Mouse (Mus musculus): Measurements from ENCODE around the gene Pga5.

Pga5 gene

DNA sequence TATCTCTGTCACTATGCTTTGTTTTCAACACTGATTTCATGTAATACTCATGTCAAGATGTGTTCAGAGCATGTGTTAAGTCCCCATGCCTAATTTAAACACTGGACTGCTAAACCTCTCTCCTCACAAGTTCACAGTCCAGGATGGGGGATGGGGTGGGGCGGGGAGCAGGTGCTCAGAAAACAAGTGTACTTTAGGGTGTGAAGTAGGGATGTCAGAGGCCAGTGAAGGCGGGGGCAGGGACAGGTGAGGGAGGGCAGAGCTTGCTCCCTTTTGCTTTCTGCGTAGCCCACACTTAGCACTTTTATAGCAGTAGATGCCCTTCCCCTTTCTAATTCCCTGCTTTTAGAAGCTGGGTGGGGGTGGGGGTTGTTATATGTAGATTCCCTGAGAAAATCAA, 12.8 kb downstream of the Pga5 start:
- no peaks in the 10 kb centered on the region for H3K27me3 ChIP-seq (ENCODE audit: control insufficient read depth, insufficient read depth, low read length, poor library complexity, severe bottlenecking)
- no peaks in the 10 kb centered on the region for H3K36me3 ChIP-seq (ENCODE audit: control insufficient read depth, insufficient read depth, low read length, poor library complexity, severe bottlenecking)
- DNase-seq (ENCODE audit: low read depth, low spot score) = no peak

DNA sequence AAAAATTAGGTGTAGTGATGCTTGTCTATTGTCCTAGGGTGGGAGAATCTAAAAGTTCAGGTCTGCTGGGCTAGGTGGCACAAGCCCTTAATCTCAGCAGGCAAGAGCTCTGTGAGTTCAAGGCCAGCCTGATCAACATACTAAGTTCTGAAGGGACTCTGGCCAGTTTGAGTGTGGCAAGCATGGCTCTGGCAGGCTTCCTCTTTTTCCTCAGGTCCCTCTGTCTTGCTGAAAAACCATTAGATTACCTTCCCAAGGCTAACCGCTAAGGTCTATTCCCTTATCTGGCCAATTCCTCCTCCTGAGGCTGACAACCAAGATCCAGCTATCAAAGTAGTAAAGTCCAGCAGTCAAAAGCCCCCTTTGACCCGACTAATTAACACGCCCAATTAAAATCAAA, 15.2 kb downstream of the Pga5 start:
- Histone ChIP-seq H3K27me3 (ENCODE audit: control insufficient read depth, insufficient read depth, low read length, poor library complexity, severe bottlenecking) (no peaks in the 10 kb centered on the region), H3K36me3 (ENCODE audit: control insufficient read depth, insufficient read depth, low read length, poor library complexity, severe bottlenecking) (no peaks in the 10 kb centered on the region)
- no peak for DNase-seq (ENCODE audit: low read depth, low spot score)

DNA sequence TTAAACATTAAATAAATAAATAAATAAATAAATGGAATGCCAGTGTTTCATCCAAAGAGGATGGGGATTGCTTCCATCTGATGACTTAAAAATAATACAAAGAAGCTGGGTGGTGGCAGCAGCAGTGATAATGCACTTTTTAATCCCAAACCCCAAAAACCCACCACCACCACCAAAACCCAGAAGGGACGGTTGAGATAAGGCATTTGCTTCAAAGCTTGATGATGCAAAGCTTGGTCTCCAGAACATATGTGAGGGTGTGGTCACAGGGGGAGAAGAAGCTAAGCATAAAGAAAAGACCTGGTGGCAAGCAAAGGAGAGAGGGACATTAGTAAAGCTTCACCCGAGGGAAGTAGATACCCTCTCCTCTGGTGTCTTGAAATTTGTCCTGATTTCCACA, 16.0 kb downstream of the Pga5 start:
- Histone ChIP-seq H3K36me3 (ENCODE audit: control insufficient read depth, insufficient read depth, low read length, poor library complexity, severe bottlenecking) (no peaks in the 10 kb centered on the region), H3K27me3 (ENCODE audit: control insufficient read depth, insufficient read depth, low read length, poor library complexity, severe bottlenecking) (no peaks in the 10 kb centered on the region)
- DNase-seq (ENCODE audit: low read depth, low spot score) = no peak

DNA sequence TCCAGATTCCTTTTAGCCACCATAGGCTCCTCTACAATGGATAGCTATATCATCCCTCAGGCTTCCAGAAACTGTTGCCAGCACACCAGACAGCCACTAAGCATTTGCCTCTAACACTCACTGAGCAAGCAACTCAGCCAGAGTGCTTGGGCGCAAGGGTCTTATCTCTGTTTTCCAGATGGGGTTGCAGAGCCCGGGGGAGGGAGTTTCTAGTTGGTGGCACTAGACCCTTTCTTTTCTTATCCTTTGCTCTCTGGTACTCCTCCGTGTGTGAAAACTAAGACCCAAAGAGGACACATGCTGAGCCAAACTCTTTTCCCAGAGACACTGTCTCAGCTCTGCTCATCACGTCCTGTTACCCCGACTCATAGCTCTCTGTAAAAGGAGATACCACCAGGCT, 16.5 kb downstream of the Pga5 start:
- no peaks in the 10 kb centered on the region for H3K27me3 ChIP-seq (ENCODE audit: control insufficient read depth, insufficient read depth, low read length, poor library complexity, severe bottlenecking)
- no peak for DNase-seq (ENCODE audit: low read depth, low spot score)
- no peaks in the 10 kb centered on the region for H3K36me3 ChIP-seq (ENCODE audit: control insufficient read depth, insufficient read depth, low read length, poor library complexity, severe bottlenecking)

DNA sequence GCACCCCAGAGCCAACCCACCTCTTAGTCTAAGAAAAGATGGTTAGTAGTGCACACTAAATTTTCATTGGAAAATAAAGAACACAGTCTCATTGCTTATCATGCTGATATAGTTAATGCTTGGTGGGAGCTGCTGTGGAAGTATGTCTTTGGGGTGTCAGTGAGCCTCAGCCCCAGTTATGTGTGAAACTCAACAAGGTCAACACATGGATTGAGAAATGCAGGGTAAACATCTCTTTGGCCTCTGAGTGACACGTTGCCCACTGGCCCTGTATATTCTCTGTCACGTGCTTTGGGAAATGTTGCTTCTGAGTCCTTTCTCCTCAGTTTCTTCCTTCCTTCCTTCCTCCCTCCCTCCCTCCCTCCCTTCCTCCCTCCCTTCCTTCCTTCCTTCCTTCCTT, 19.5 kb downstream of the Pga5 start:
- Histone ChIP-seq H3K27me3 (ENCODE audit: control insufficient read depth, insufficient read depth, low read length, poor library complexity, severe bottlenecking) (no peaks in the 10 kb centered on the region), H3K36me3 (ENCODE audit: control insufficient read depth, insufficient read depth, low read length, poor library complexity, severe bottlenecking) (no peaks in the 10 kb centered on the region)
- DNase-seq (ENCODE audit: low read depth, low spot score) = no peak

DNA sequence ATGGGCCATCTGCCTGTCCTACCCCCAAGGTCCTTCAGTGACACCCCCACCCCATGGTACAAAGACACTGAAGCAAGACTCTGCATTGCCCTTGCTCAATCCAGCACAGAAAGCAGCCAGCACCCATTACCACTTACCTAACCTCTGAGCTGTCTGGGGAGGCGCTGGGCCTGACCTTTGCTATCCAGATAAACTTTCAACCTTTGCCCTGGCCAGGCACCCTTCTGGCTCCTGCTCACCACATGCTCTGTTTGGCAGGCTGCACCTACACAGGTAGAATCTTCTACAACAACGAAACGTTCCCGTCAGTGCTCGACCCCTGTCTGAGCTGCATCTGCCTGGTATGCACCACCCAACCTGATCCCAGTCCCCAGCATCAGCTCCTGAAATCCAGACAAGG, 20.1 kb downstream of the Pga5 start:
- Histone ChIP-seq H3K36me3 (ENCODE audit: control insufficient read depth, insufficient read depth, low read length, poor library complexity, severe bottlenecking) (no peaks in the 10 kb centered on the region), H3K27me3 (ENCODE audit: control insufficient read depth, insufficient read depth, low read length, poor library complexity, severe bottlenecking) (no peaks in the 10 kb centered on the region)
- no peak for DNase-seq (ENCODE audit: low read depth, low spot score)

DNA sequence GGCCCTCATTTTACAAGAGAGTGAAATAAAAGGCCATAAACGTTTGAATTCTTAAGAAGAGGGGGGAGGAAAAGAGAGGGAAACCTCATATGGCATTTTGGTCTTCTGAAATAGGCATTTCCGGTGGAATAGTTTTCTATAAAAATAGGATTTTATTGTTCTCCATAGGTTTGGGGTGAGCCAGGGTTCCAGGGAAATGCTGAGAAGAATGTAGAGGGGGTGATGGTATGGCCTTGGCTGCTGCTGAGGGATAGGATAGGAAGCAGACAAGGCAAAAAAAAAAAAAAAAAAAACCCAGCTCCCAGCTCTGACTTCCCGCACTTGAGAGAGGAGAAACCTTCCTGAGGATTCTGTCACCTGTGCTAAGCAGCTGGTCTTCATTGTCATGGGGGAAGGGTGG, 21.8 kb downstream of the Pga5 start:
- no peaks in the 10 kb centered on the region for H3K36me3 ChIP-seq (ENCODE audit: control insufficient read depth, insufficient read depth, low read length, poor library complexity, severe bottlenecking)
- DNase-seq (ENCODE audit: low read depth, low spot score) = no peak
- H3K27me3 ChIP-seq (ENCODE audit: control insufficient read depth, insufficient read depth, low read length, poor library complexity, severe bottlenecking) = no peaks in the 10 kb centered on the region

DNA sequence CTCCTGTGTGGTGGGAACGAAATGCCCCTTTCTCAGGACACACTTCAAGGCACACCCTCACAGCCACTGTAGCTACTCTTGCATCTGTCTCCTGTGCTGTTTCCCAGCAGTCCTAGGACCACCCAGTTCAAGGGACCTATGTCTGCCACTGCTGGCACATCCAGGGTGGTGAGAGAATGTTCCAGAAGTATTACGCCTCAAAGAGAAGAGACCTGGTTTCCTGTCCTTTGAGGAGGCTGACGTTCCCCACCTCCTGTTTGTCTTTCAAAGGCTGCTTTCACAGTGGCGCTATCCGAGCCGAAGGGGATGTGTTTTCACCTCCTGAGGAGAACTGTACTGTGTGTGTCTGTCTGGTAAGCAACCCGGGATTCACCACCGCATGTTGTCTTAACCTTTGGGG, 29.7 kb downstream of the Pga5 start:
- no peak for DNase-seq (ENCODE audit: low read depth, low spot score)
- Histone ChIP-seq H3K36me3 (ENCODE audit: control insufficient read depth, insufficient read depth, low read length, poor library complexity, severe bottlenecking) (no peaks in the 10 kb centered on the region), H3K27me3 (ENCODE audit: control insufficient read depth, insufficient read depth, low read length, poor library complexity, severe bottlenecking) (no peaks in the 10 kb centered on the region)

DNA sequence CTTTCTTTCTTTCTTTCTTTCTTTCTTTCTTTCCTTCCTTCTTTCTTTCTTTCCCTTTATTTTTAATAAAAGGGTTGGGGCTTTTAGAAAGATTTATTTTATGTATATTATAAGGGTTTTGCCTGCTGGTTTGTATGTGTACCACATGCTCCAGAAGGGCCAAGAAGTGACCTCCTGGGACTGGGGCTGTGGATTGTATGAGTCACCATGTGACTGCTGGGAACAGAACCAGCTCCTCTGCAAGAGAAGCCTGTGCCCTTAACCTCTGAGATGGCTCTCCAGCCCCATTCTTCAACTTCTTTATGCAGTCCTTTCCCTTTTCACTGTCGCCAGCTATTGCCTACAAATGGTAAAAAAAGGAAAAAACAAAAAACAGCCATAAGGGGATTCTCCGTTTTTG, 32.3 kb downstream of the Pga5 start:
- no peak for DNase-seq (ENCODE audit: low read depth, low spot score)
- Histone ChIP-seq H3K27me3 (ENCODE audit: control insufficient read depth, insufficient read depth, low read length, poor library complexity, severe bottlenecking) (no peaks in the 10 kb centered on the region; the same call in 1 of the 2 replicates), H3K36me3 (ENCODE audit: control insufficient read depth, insufficient read depth, low read length, poor library complexity, severe bottlenecking) (no peaks in the 10 kb centered on the region)

DNA sequence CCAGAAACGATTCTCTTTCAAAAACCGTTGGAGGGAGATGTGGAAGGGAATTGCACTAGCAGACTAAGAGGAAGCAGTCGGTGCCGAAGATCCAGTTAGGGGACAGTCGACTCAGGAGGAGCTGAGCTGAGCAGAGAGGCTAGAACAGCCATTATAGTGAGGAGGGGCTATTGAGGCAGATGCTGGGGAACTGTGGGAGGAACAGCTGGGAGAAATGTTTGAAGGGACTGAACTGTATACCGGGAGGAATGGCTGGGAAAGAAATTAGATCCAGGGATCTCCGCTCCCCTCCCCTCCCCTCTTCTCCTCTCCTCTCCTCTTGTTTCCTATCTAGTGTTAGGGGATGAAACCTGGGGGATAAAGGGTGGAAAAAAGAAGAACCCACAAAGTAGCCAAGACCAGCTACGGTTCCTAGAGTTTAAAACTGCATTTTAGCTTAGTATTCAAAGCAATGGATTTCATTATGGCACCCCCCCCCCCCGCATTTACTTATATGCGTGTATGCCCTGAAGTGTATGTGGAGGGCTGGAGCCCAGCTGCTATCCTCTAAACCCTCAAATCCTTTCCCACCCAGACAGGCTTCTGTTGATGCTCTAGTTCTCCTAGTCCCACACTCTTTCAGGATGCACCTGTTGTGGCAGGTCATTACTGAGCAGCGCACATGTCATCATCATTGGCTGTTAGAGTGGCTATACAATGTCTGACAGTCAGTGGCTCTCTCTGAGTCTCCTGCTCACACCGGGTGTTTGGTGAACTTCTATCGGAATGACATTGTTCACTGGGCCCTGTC, 37.1 kb downstream of the Pga5 start:
- Histone ChIP-seq H3K27me3 (ENCODE audit: control insufficient read depth, insufficient read depth, low read length, poor library complexity, severe bottlenecking) (peaks cover 2% of the 10 kb centered on the region; the same call in 1 of the 2 replicates), H3K36me3 (ENCODE audit: control insufficient read depth, insufficient read depth, low read length, poor library complexity, severe bottlenecking) (no peaks in the 10 kb centered on the region)
- DNase-seq (ENCODE audit: low read depth, low spot score) = no peak

DNA sequence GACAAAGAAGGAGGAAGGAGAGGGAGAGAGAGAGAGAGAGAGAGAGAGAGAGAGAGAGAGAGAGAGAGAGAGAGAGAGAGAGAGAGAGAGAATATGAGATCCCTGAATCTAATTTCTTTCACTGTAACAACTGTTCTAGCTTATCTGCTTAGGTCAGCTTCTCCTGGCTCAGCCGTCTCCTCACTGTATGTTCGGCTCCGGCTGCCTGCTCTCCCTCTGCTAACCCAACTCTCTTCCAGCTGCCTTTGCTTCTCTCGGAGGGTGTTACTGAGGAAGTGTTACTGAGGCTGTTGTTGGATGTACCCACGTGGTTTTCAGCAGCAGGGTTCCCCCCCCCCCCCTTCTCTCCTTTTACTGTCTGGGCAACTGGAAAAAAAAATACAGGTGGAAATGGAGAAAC, 37.8 kb downstream of the Pga5 start:
- no peak for DNase-seq (ENCODE audit: low read depth, low spot score)
- Histone ChIP-seq H3K27me3 (ENCODE audit: control insufficient read depth, insufficient read depth, low read length, poor library complexity, severe bottlenecking) (peaks cover 2% of the 10 kb centered on the region; the same call in 1 of the 2 replicates), H3K36me3 (ENCODE audit: control insufficient read depth, insufficient read depth, low read length, poor library complexity, severe bottlenecking) (no peaks in the 10 kb centered on the region)

DNA sequence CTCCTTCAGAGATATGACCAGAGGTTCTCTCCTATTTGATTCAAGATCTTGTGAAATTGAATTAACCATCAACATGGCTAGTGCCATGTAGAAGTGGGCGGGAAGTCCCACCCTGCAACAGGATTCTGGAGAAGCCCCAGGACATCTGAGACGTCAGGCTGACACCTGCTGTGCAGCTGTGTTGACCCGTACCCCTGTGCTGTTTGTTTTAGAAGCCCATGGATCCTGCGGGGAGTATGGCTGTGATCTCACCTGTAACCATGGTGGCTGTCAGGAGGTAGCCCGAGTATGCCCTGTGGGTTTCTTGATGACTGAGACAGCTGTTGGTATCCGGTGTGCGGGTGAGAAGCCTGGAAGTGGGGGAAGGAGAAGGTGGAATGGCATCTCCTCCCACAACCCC, 40.0 kb downstream of the Pga5 start:
- no peak for DNase-seq (ENCODE audit: low read depth, low spot score)
- Histone ChIP-seq H3K36me3 (ENCODE audit: control insufficient read depth, insufficient read depth, low read length, poor library complexity, severe bottlenecking) (no peaks in the 10 kb centered on the region), H3K27me3 (ENCODE audit: control insufficient read depth, insufficient read depth, low read length, poor library complexity, severe bottlenecking) (peaks cover 2% of the 10 kb centered on the region; the same call in 1 of the 2 replicates)

DNA sequence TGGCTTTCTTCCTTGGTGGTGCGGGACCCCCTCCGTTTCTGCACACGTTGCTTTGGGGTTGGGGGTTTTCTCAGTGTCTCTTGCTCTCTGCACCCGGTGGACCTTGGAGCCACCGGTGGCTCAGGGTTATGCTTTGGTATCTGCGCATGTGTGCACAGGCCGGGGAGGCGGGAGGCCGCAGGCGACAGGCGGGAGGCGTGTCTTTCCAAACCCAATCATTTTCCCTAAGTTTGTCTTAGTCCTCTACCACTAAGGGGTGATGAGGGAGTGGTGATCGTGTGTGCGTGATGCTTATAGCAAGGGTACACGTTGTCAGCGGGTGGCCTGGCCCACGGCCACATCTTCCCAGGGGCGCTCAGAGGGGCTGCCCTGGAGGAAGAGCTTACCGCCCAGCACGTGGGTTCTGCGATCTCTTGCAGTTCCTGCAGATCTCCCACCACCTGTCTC, 43.0 kb downstream of the Pga5 start:
- DNase-seq (ENCODE audit: low read depth, low spot score) = no peak
- Histone ChIP-seq H3K27me3 (ENCODE audit: control insufficient read depth, insufficient read depth, low read length, poor library complexity, severe bottlenecking) (no peaks in the 10 kb centered on the region), H3K36me3 (ENCODE audit: control insufficient read depth, insufficient read depth, low read length, poor library complexity, severe bottlenecking) (no peaks in the 10 kb centered on the region)

DNA sequence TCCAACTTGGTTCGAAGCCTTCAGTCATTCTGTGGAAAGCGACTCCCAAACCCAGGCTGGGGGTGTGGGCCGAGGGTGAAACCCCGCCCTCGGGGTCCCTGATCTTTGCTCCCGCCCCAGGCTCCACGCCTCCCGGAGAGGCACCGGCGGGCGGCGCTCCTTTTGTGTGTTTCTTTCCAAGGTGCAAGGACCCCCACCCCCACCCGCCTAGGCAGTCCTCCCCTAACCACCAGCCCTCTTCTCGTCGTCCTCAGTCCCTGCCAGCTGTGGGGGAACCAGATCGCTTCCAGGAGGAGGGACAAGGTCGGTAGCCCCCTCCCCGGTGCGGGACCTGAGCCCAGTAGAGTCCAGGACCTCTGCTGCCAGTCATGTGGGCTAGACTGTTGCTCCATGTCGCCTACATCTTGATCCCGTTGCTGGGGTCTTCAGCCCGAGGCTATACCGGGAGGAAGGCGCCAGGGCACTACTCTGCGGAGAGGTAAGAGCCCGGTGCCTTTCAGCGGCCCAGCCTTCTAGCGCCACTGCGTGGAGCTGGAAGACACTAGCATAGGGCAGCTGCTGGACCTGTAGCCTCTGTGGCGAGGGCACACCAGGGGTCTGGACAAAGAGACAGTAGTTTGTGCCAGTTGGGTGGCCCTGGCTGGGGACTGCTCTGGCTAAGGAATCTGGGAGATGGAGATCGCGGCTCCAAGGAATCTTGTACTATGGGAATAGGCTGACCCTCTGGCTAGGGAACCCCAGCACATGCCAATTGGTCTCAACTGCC, 43.6 kb downstream of the Pga5 start, which contains the start of gene Vwce:
Gene Vwce (plus strand): TSS at position 108 of the 766 bp plus-strand sequence.
- Histone ChIP-seq H3K27me3 (ENCODE audit: control insufficient read depth, insufficient read depth, low read length, poor library complexity, severe bottlenecking) (no peaks in the 10 kb centered on the region), H3K36me3 (ENCODE audit: control insufficient read depth, insufficient read depth, low read length, poor library complexity, severe bottlenecking) (no peaks in the 10 kb centered on the region)
- peak; percentile 15 for DNase-seq (ENCODE audit: low read depth, low spot score)

Measured in splenic B cell, adult 2 months (primary cell).